ENCODE assay signal across 8 mouse cellular contexts in the genomic region with DNA sequence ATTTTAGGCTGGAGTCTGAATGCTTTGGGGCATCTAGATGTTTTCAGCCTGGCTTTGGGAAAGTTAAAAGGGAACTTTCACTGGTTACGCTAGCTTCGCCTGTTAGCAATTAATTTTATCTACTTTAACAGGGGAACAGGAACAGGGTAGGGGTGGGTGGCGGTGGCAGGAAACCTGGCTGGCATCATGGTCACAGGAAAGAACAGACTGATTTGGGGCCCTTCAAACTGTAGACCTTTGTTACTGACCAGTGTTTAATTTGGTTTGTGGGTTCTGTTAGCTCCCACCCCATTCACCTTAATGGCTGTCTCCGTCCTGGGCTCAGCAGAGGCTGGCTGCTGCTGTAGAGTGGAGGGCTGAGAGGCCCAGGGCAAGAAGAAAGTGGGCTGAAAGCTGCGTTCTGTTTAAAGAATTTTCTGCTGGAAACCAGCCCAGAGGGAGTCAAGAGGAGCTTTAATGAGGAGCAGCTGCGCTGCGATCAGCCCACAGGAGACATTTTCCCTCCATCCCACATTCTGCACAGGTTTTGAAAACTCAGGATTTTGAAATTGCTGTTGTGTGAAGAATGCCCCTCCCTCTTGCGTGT. TPM values are rescaled to one million over a fixed set of nuclear protein-coding genes. Genes with fewer than 3 reads are reported as not detected.
DNase-seq lines count a peak whose midpoint lies in the region; ATAC-seq and TF ChIP-seq lines count a peak whose summit lies in the region.

No protein-coding gene starts in this region.

- WGBS in embryonic facial prominence, embryonic 11.5 days = 22% methylated on average over 8 of the region's 8 CpGs
- WGBS in heart, adult 2 months = 37% methylated on average over 8 of the region's 8 CpGs
- 17% methylated on average over 8 of the region's 8 CpGs for WGBS in kidney, embryonic 15.5 days
- 29% methylated on average over 8 of the region's 8 CpGs for WGBS in liver, embryonic 16.5 days (ENCODE audit: insufficient replicate concordance)
- WGBS in neural tube, embryonic 12.5 days = 30% methylated on average over 8 of the region's 8 CpGs

- no peak for TF ChIP-seq POLR2A in heart, adult 2 months (IDR thresholded peaks at IDR 0.05; ENCODE audit: insufficient read depth, low read depth, low read length)

- no peak for TF ChIP-seq CTCF in heart, adult 2 months (IDR thresholded peaks at IDR 0.05)

- no peaks in the 10 kb centered on the region for H3K9me3 ChIP-seq in embryonic facial prominence, embryonic 11.5 days (replicated peaks; ENCODE audit: control insufficient read depth, low read length)
- H3K9me3 ChIP-seq in kidney, embryonic 15.5 days (replicated peaks) = no peaks in the 10 kb centered on the region
- H3K9me3 ChIP-seq in liver, embryonic 16.5 days (replicated peaks; ENCODE audit: control insufficient read depth, low read length) = no peaks in the 10 kb centered on the region
- no peaks in the 10 kb centered on the region for H3K9me3 ChIP-seq in neural tube, embryonic 12.5 days

- peak; percentile 44 for ATAC-seq in frontal cortex, adult (ENCODE audit: low TSS enrichment)
- peak; percentile 71; the same call in 1 of the 2 replicates for ATAC-seq in embryonic facial prominence, embryonic 11.5 days (replicated peaks; ENCODE audit: insufficient number of reproducible peaks, low FRiP score, low TSS enrichment, low read depth)
- ATAC-seq in kidney, embryonic 15.5 days (replicated peaks; ENCODE audit: low FRiP score) = peak; percentile 47
- ATAC-seq in liver, embryonic 16.5 days (ENCODE audit: low read depth) = no peak
- ATAC-seq in neural tube, embryonic 12.5 days (ENCODE audit: low FRiP score, low read depth) = peak; percentile 65

- H3K27ac ChIP-seq in embryonic facial prominence, embryonic 11.5 days (replicated peaks; ENCODE audit: low read depth, low read length) = peak overlapping the region; percentile 90
- H3K27ac ChIP-seq in heart, adult 2 months = peak overlapping the region; percentile 69
- peak overlapping the region; percentile 96 for H3K27ac ChIP-seq in kidney, embryonic 15.5 days
- peak overlapping the region; percentile 54 for H3K27ac ChIP-seq in liver, embryonic 16.5 days (ENCODE audit: low read length)
- peak overlapping the region; percentile 9 for H3K27ac ChIP-seq in neural tube, embryonic 12.5 days

- intact Hi-C loops in heart, adult 2 months (cut with DNase I) = no loop called here

- no peak overlapping the region for H3K4me3 ChIP-seq in embryonic facial prominence, embryonic 11.5 days (ENCODE audit: low read depth, low read length)
- no peak overlapping the region for H3K4me3 ChIP-seq in heart, adult 2 months
- no peak overlapping the region for H3K4me3 ChIP-seq in kidney, embryonic 15.5 days (replicated peaks)
- no peak overlapping the region for H3K4me3 ChIP-seq in liver, embryonic 16.5 days (ENCODE audit: low read depth, low read length)
- H3K4me3 ChIP-seq in neural tube, embryonic 12.5 days = no peak overlapping the region

- H3K4me2 ChIP-seq in embryonic facial prominence, embryonic 11.5 days (ENCODE audit: low read depth, low read length) = no peak overlapping the region; the same call in 1 of the 2 replicates
- peak overlapping the region; percentile 25 for H3K4me2 ChIP-seq in kidney, embryonic 15.5 days
- 0 out of 2 replicates have a peak overlapping the region, but pooled peaks have one; percentile 17 for H3K4me2 ChIP-seq in liver, embryonic 16.5 days (ENCODE audit: low read depth, low read length)
- H3K4me2 ChIP-seq in neural tube, embryonic 12.5 days (replicated peaks) = peak overlapping the region; percentile 18

- peaks cover 14% of the 10 kb centered on the region for H3K4me1 ChIP-seq in embryonic facial prominence, embryonic 11.5 days (ENCODE audit: control insufficient read depth, insufficient read depth, low read length)
- peaks cover 7% of the 10 kb centered on the region; the same call in 1 of the 2 replicates for H3K4me1 ChIP-seq in heart, adult 2 months (ENCODE audit: control insufficient read depth, insufficient read depth, low read length)
- peaks cover 71% of the 10 kb centered on the region for H3K4me1 ChIP-seq in kidney, embryonic 15.5 days
- H3K4me1 ChIP-seq in liver, embryonic 16.5 days (ENCODE audit: control insufficient read depth, low read depth, low read length) = peaks cover 51% of the 10 kb centered on the region
- H3K4me1 ChIP-seq in neural tube, embryonic 12.5 days = peaks cover 47% of the 10 kb centered on the region

- no peak for TF ChIP-seq EP300 in heart, adult 2 months (IDR thresholded peaks at IDR 0.05; ENCODE audit: insufficient read depth, low read depth, low read length)

- no peaks in the 10 kb centered on the region for H3K27me3 ChIP-seq in embryonic facial prominence, embryonic 11.5 days (ENCODE audit: control insufficient read depth, insufficient read depth, low read length)
- no peaks in the 10 kb centered on the region for H3K27me3 ChIP-seq in heart, adult 2 months (ENCODE audit: control insufficient read depth, insufficient read depth, low read length)
- H3K27me3 ChIP-seq in kidney, embryonic 15.5 days = no peaks in the 10 kb centered on the region
- no peaks in the 10 kb centered on the region for H3K27me3 ChIP-seq in liver, embryonic 16.5 days (ENCODE audit: control insufficient read depth, insufficient read depth, low read depth, low read length)
- H3K27me3 ChIP-seq in neural tube, embryonic 12.5 days (replicated peaks) = no peaks in the 10 kb centered on the region

- no peak for DNase-seq in frontal cortex, postnatal 14 days (ENCODE audit: low spot score in 2 of 2)
- DNase-seq in embryonic facial prominence, embryonic 11.5 days (ENCODE audit: low spot score) = peak; percentile 89
- DNase-seq in heart, adult 2 months = peak; percentile 50 to 68
- no peak for DNase-seq in cerebellum, postnatal 25 days

- H3K79me2 ChIP-seq in heart, adult 2 months (replicated peaks; ENCODE audit: control insufficient read depth, insufficient read depth, low read length) = no peaks in the 10 kb centered on the region; the same call in 1 of the 2 replicates

- no peak overlapping the region; the same call in 1 of the 2 replicates for H3K9ac ChIP-seq in embryonic facial prominence, embryonic 11.5 days (replicated peaks; ENCODE audit: low read length)
- no peak overlapping the region for H3K9ac ChIP-seq in heart, adult 2 months (ENCODE audit: low read depth, low read length)
- no peak overlapping the region; the same call in 1 of the 2 replicates for H3K9ac ChIP-seq in kidney, embryonic 15.5 days
- peak overlapping the region; percentile 30; the same call in 1 of the 2 replicates for H3K9ac ChIP-seq in liver, embryonic 16.5 days (ENCODE audit: low read depth, low read length)
- no peak overlapping the region for H3K9ac ChIP-seq in neural tube, embryonic 12.5 days

- no peaks in the 10 kb centered on the region for H3K36me3 ChIP-seq in embryonic facial prominence, embryonic 11.5 days (replicated peaks; ENCODE audit: control insufficient read depth, insufficient read depth, low read depth, low read length)
- peaks cover 2% of the 10 kb centered on the region; the same call in 1 of the 2 replicates for H3K36me3 ChIP-seq in heart, adult 2 months (ENCODE audit: control insufficient read depth, insufficient read depth, low read length)
- H3K36me3 ChIP-seq in kidney, embryonic 15.5 days = 0 out of 2 replicates have a peak, but pooled peaks cover 6% of the 10 kb centered on the region
- H3K36me3 ChIP-seq in liver, embryonic 16.5 days (ENCODE audit: control insufficient read depth, insufficient read depth) = no peaks in the 10 kb centered on the region
- no peaks in the 10 kb centered on the region for H3K36me3 ChIP-seq in neural tube, embryonic 12.5 days

RNA-seq across cellular contexts. Expression of a gene that starts 50.0 kb away (rescaled TPM):
- polyA plus RNA-seq in embryonic facial prominence, embryonic 11.5 days (2014; fragmentation: Nextera tagmentation; extraction: Ambion mirVana) = 27.8 and 28.8 TPM in 2 replicates
- total RNA-seq in heart, adult 2 months (2021) = 10 to 100 TPM; 14.9 to 18.1 TPM
- 10.0 and 14.1 TPM in 2 replicates for polyA plus RNA-seq in heart, adult 2 months (2012; rRNA removed)
- polyA plus RNA-seq in kidney, embryonic 15.5 days (2015; fragmentation: Nextera tagmentation; extraction: Ambion mirVana) = 33.1 and 33.8 TPM in 2 replicates
- 7.2 and 7.9 TPM in 2 replicates for polyA plus RNA-seq in liver, embryonic 16.5 days (2015; fragmentation: Nextera tagmentation; extraction: Ambion mirVana)
- 16.8 and 17.1 TPM in 2 replicates for polyA plus RNA-seq in neural tube, embryonic 12.5 days (2016; fragmentation: Nextera tagmentation; extraction: Ambion mirVana)

Comparison
In these comparisons a context has a peak if more than half of its experiments do, and no peak if none do; other contexts are left out.
1. DNase-seq: peak in embryonic facial prominence, embryonic 11.5 days (single experiment) and heart, adult 2 months (2 of 2); none in frontal cortex, postnatal 14 days (0 of 2) and cerebellum, postnatal 25 days (0 of 2).
2. H3K27ac ChIP-seq: peak in every context shown above with its lines; median percentile 96 in kidney, embryonic 15.5 days; 90 in embryonic facial prominence, embryonic 11.5 days; 69 in heart, adult 2 months; 54 in liver, embryonic 16.5 days; 9 in neural tube, embryonic 12.5 days.